Mouse (Mus musculus): ENCODE measurements around the gene Chst13.

DNA sequence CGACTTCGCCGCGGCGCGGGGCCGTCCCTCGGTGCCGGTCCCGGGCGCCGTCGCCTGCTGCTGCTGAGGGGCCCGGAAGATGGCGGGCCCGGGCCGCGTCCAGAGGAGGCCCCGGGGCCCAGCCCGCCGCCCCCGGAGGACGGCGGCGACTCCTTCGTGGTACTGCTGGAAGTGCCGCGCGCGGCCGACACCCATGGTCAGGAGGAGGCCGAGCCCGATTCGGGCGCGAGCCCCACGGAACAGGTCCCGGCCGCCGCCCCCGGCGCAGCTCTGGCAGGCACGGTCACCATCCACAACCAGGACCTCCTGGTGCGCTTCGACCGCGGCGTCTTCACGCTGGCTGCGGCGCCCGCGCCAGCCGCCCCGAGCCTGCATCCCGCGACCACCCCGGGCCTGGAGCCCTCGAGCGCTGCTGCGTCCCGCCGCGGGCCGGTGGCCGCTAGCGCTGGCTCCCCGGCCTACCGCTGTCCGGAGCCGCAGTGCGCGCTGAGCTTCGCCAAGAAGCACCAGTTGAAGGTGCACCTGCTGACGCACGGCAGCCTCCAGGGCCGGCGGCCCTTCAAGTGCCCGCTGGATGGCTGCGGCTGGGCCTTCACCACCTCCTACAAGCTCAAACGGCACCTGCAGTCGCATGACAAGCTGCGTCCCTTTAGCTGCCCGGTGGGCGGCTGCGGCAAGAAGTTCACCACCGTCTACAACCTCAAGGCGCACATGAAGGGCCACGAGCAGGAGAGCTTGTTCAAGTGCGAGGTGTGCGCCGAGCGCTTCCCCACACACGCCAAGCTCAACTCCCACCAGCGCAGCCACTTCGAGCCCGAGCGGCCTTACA, 45.0 kb upstream of the Chst13 start:
- TF ChIP-seq CHD2 (IDR thresholded peaks at IDR 0.05; ENCODE audit: low read depth, low read length) = no peak
- TF ChIP-seq ZC3H11A (IDR thresholded peaks at IDR 0.05; ENCODE audit: borderline replicate concordance, low read depth, low read length) = no peak
- TF ChIP-seq ZNF384 (IDR thresholded peaks at IDR 0.05; ENCODE audit: low read depth, low read length) = no peak
- TF ChIP-seq MAFK (IDR thresholded peaks at IDR 0.05; ENCODE audit: insufficient read depth, low read depth, low read length) = no peak

Measured in ES-E14 (cell line).